In genomic region chr1:164316697-164317096, GRCm38 (mm10) we compare ENCODE assay signal across 9 mouse cellular contexts. TPM values are rescaled to one million over a fixed set of nuclear protein-coding genes. Genes with fewer than 3 reads are reported as not detected.
DNase-seq lines count a peak whose midpoint lies in the region; ATAC-seq and TF ChIP-seq lines count a peak whose summit lies in the region.
"Had no signal": no experiment of that assay in that cellular context is flagged by ENCODE, and none has a peak within 500 bp of the region (broad histone marks: within the 10 kb centered on the region; RNA-seq: fewer than 3 reads in every experiment).

No protein-coding gene starts in this region.

- no peaks in the 10 kb centered on the region for H3K9me3 ChIP-seq in lung, postnatal 0 days (ENCODE audit: low read length)
- H3K9me3 ChIP-seq: limb, embryonic 12.5 days had no signal

- 17% methylated on average over 3 of the region's 3 CpGs for WGBS in lung, postnatal 0 days

- DNase-seq in CD4-positive helper T cell, adult 2 months (ENCODE audit: low read depth, low spot score): peak; percentile 68
- DNase-seq in R1 (ENCODE audit: low read depth, low spot score): peak; percentile 75
- peak; percentile 87 to 93 for DNase-seq in cerebellum, postnatal 10 days
- DNase-seq in frontal cortex, postnatal 14 days (ENCODE audit: low spot score in 2 of 2): peak; percentile 49 to 82
- DNase-seq in kidney, postnatal 36 days: peak; percentile 59 to 89
- peak; percentile 67 for DNase-seq in lung, postnatal 0 days (ENCODE audit: low spot score)
- peak; percentile 82 for DNase-seq in retina, embryonic 14.5 days (ENCODE audit: low spot score)
- DNase-seq in urinary bladder, postnatal 14 days (ENCODE audit: low spot score): peak; percentile 77

- no peaks in the 10 kb centered on the region; the same call in 1 of the 2 replicates for H3K4me1 ChIP-seq in lung, postnatal 0 days (ENCODE audit: insufficient read depth, low read depth, low read length)

- no peak overlapping the region for H3K4me3 ChIP-seq in lung, postnatal 0 days (ENCODE audit: low read depth, low read length)
- H3K4me3 ChIP-seq: limb, embryonic 12.5 days had no signal

- no peak overlapping the region for H3K27ac ChIP-seq in lung, postnatal 0 days (ENCODE audit: low read length)
- H3K27ac ChIP-seq: limb, embryonic 12.5 days had no signal

- H3K9ac ChIP-seq in lung, postnatal 0 days (replicated peaks; ENCODE audit: low read depth): no peak overlapping the region
- H3K9ac ChIP-seq: limb, embryonic 12.5 days had no signal

- no peak for TF ChIP-seq EP300 in lung, postnatal 0 days (IDR thresholded peaks at IDR 0.05)

- ATAC-seq in lung, postnatal 0 days: no peak

- no peaks in the 10 kb centered on the region for H3K27me3 ChIP-seq in lung, postnatal 0 days (replicated peaks; ENCODE audit: insufficient read depth, low read length)
- H3K27me3 ChIP-seq: limb, embryonic 12.5 days had no signal

- H3K36me3 ChIP-seq in lung, postnatal 0 days (ENCODE audit: insufficient read depth, low read length): no peaks in the 10 kb centered on the region

- H3K4me2 ChIP-seq in lung, postnatal 0 days (replicated peaks; ENCODE audit: low read depth, low read length): no peak overlapping the region
- H3K4me2 ChIP-seq: limb, embryonic 12.5 days had no signal

- peak; percentile 99 for TF ChIP-seq CTCF in lung, postnatal 0 days (IDR thresholded peaks at IDR 0.05)

RNA-seq across cellular contexts. Expression of gene Blzf1, which starts 9.4 kb away (rescaled TPM):
- polyA plus RNA-seq in lung, postnatal 0 days (2015; fragmentation: Nextera tagmentation; extraction: Ambion mirVana): 27.8 and 27.9 TPM in 2 replicates

RNA-seq across cellular contexts. Expression of gene Nme7, which starts 12.8 kb away (rescaled TPM):
- polyA plus RNA-seq in lung, postnatal 0 days (2015; fragmentation: Nextera tagmentation; extraction: Ambion mirVana): 17.7 and 18.8 TPM in 2 replicates

RNA-seq across cellular contexts. Expression of gene Ccdc181, which starts 41.3 kb away (rescaled TPM):
- 14.4 and 19.3 TPM in 2 replicates for polyA plus RNA-seq in lung, postnatal 0 days (2015; fragmentation: Nextera tagmentation; extraction: Ambion mirVana)
